Mouse (Mus musculus) kidney, postnatal 36 days (tissue): ENCODE results near the gene Tdrd12.

ENCODE experiments used
- DNase-seq, 2 experiments: peaks; one replicate each; pipeline ENCODE4 v3.0.0; 2021 to 2022; ENCODE audit warnings: mixed read lengths in 2 of 2

Gene Tdrd12

DNA sequence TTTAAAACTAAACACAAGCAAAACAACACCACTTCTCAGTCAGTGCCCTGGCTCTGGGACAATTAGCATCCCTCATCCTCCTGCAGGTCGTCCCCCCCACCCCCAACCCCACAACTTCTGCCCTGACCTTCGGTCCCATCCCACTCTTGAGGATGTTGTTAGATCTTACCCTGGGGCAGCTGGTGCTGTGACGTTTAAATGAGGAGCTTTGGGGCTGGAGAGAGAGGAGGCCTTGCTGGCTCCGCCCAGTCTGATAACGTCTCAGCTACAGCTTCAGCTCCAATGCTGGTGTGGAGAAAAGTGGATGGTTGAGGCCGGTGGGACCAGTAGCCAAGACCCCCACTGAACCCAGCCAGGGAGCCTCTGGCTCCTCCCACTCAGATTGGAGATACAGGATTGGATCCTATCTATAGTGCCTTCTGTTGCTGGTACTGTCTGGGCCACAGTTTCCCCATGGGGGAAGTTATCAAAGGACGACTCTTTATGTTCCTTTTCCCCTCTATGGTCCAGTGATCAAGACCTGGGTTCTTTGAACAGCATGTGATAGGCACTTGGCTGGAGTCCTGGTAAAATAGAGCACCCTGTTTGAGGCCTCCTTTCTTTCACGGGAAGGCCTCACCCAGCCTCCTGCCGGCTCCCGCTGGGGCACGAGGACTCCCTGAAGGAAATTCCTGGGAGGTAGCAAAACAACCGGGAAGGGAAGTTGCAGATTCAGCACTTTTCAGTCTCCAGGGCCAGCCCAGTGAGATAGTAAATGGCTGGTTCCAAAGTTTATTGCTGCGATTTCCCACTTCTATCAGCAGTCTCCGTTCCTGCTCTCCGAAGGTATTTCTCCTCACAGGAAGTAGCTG, 89.3 kb downstream of the Tdrd12 start, which contains the start of gene Slc7a9:
Gene Slc7a9 (plus strand): TSS at position 801 of the 851 bp plus-strand sequence.
- DNase-seq, result peak; percentile 80 to 91

- peak; percentile 65 to 69 for DNase-seq
Observed at GRCm38 (mm10) chr7:35447501-35447900, 90.0 kb downstream of the Tdrd12 start.

DNA sequence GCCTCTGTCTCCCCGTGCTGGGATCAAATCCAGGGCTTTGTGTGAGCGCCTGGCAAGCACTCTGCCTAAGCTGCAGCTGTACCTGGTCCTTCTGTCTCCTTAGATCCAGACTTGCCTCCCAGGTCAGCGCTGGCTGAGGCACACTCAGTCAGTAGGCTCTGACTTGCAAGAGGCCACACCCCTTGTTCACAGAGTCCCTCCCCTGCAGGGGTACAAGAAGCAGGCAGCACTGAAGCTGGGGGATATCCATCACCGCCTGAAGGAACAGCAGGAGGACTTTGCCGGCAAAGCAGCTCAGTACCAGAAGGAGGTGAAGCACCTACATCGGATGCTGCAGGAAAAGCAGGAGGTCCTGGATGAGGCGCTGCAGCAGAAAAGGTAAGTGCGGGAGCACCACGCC, 102.3 kb downstream of the Tdrd12 start:
- no peak for DNase-seq

- DNase-seq, result no peak
Observed at GRCm38 (mm10) chr7:35428146-35428545, 109.4 kb downstream of the Tdrd12 start.

DNA sequence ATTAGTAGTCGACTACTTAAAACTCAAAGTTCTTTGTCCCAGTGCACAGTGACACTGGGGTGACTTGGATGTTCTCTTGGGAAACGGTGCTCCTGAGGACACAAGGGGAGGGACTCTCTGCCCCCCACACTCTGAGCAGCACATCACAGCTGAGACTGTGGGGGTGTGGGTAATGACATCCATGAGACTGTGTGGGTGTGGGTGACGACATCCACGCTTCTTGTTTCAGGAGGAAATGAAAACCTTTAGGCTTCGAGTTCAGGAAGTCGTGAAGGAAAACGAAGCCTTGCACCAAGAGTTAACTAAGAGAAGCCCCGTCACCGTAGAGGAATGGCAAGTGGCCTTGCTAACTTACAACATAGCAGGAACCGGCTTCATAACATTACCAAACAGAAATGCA, 114.5 kb downstream of the Tdrd12 start:
- no peak for DNase-seq
